Mouse (Mus musculus): ENCODE results near the gene Ddn.

Ddn gene

GRCm38 (mm10) chr15:98777762-98778161, 31.5 kb downstream of the Ddn start, which contains the start of gene Wnt10b:
TSS of gene Wnt10b (minus strand) at chr15:98778150.
- intact Hi-C loops (cut with DNase I): no loop called here

DNA sequence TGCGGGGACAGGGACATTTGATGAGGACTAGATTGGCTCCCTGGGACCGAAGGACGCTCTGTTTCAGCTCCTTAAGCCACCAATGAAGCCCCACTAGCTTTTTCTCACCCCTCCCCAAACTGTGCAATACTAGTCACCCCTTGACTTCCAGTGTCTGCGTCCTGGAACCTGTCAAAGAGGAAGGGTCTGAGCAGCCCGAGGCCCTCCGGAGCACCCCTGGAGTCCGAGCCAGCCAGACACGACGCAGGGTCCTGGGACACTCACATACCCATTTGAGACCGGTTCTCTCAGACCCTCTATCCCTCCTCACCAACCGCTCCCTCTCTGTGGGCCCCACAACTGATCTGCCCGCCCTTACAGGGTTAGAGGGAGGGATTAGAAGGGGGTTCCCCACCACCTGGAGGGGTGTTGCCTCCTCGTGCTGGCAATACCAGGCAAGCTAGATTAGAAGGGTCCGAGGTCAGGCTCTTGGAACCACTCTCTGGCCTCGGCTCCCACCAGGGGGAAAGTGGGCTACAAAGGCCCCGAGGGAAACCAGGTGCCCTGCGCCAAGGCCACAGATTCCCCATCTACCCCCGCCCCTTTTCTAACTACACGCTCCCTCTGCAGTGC, 32.2 kb downstream of the Ddn start:
- intact Hi-C loops (cut with DNase I): no loop called here

GRCm38 (mm10) chr15:98776280-98777004, 32.8 kb downstream of the Ddn start:
- intact Hi-C loops (cut with DNase I): no loop called here

DNA sequence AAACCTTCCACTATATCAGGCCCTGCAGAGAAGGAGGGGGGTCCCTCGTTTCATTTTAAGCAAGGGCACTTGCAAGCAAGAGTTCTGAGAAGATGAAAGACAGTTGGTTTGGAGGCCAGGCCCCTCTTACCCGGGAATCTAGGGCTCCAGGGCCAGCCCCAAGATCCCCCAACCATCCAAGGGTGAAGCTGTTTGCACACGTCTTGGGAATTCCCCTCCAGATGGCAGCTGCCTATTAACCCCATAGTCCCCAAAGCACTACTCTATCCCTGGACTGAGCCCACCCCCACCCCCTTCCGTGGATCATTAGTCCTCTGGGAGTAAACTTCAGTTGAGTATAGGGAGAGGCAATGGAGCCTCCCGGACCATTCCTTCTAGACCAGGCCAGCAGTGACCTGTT, 33.8 kb downstream of the Ddn start:
- intact Hi-C loops (cut with DNase I): no loop called here

DNA sequence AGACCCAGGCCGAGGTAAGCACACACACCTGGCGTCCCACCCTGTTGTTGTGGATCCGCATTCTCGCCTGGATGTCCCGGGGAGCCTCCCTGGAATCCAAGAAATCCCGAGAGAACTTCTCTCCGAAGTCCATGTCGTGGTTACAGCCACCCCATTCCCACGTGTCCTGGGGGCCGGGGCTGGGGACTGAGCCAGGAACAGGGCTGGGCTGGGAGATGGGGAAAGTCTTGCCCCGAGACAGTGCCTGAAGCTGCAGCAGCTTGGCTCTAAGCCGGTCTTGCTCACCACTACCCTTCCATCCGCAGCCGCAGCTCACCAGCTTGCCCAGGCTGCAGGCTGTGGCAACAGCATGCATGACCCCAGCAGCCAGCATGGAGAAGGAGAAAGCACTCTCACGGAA, 35.2 kb downstream of the Ddn start:
- intact Hi-C loops (cut with DNase I): no loop called here

- intact Hi-C loops (cut with DNase I): no loop called here
These were observed 36.6 kb downstream of the Ddn start for GRCm38 (mm10) chr15:98772511-98773211.

- intact Hi-C loops (cut with DNase I): no loop called here
These were observed 37.4 kb downstream of the Ddn start for GRCm38 (mm10) chr15:98771813-98772425.

- intact Hi-C loops (cut with DNase I): loop anchor here (5.0 kb wide), 1 partner anchor 34 kb away; no protein-coding TSS in a partner anchor
These were observed 41.0 kb downstream of the Ddn start for GRCm38 (mm10) chr15:98768259-98768658.

GRCm38 (mm10) chr15:98765929-98766328, 43.4 kb downstream of the Ddn start:
- intact Hi-C loops (cut with DNase I): loop anchor here (5.0 kb wide), 1 partner anchor 36 kb away; no protein-coding TSS in a partner anchor

DNA sequence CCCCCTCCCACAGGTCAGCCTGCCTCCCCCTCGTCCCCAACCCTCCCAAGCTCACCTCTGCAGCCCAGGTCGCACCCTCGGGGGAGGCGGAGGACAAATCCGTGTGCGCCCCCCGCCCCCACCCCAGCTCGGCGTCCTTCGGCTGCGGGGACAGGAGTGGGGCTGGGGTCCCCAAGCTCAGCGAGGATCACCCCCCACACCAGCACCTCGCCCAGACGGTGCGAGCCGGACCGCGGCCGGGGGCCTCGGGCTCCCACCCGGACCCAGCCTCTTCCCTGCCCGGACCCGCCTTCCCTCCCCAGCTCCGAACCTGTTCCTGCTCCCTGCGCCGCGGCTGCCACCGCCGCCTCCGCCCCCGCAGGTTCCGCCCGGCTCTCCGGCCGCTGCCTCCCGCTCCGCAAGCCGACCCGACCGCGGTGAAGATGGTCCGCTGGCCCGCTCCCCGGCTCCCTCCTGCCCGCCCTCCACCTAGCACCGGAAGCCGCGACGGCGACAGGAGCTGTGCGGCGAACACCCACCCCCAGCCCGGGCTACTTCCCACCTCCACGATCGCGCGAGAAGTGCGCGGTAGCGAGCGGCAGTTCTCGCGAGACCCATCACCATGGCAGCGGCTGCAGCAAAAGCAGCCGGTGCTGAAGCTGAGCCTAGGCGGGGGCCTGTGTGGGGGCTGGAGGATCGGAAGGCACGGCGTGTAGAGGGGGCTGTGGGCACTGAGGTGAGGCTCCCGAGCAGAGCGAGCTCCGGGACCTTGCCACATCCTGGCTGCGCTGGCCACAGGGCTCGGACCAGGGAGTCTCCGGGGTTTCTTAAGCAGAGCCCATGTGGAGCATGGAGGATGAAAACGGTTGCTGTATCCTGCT, 46.4 kb downstream of the Ddn start, which contains the start of gene Arf3:
TSS of gene Arf3 (minus strand) at position 545 of the 860 bp plus-strand sequence.
- intact Hi-C loops (cut with DNase I): no loop called here

GRCm38 (mm10) chr15:98762201-98762621, 47.1 kb downstream of the Ddn start:
- intact Hi-C loops (cut with DNase I): no loop called here

- intact Hi-C loops (cut with DNase I): no loop called here
These were observed 55.2 kb downstream of the Ddn start for GRCm38 (mm10) chr15:98754125-98754524.
